ENCODE assay signal across 15 mouse cellular contexts in the genomic region with DNA sequence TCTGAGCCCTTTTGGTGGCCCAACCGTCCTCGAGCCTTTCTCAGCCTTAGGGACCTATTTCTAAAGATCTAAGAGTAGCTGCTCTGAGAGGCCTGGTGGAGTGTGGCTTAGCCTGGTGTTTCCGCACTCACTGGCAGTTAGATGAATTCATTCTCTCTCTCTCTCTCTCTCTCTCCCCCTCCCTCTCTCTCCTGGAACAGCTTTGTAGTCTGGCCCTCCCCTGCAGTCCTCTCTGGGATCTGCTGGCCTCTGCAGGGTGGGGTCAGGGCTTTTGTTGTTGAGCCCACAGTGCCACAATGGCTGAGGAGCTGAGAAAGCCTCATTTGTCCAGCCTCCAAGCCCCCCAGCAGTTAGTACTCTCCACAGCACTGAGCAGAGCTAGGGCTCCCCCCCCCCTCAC. TPM values are rescaled to one million over a fixed set of nuclear protein-coding genes. Genes with fewer than 3 reads are reported as not detected.
DNase-seq lines count a peak whose midpoint lies in the region; ATAC-seq and TF ChIP-seq lines count a peak whose summit lies in the region.
"Had no signal": no experiment of that assay in that cellular context is flagged by ENCODE, and none has a peak within 500 bp of the region (broad histone marks: within the 10 kb centered on the region; RNA-seq: fewer than 3 reads in every experiment).

No protein-coding gene starts in this region.

- peaks cover 34% of the 10 kb centered on the region for H3K27me3 ChIP-seq in hindbrain, embryonic 10.5 days (ENCODE audit: insufficient read depth, poor library complexity, severe bottlenecking)
- no peaks in the 10 kb centered on the region for H3K27me3 ChIP-seq in hindbrain, embryonic 16.5 days (replicated peaks; ENCODE audit: control insufficient read depth, insufficient read depth, low read length)
- no peaks in the 10 kb centered on the region for H3K27me3 ChIP-seq in spleen, adult 2 months (ENCODE audit: control insufficient read depth, insufficient read depth, low read length)

- H3K4me2 ChIP-seq in hindbrain, embryonic 16.5 days (ENCODE audit: low read length), result no peak overlapping the region
- H3K4me2 ChIP-seq: embryonic facial prominence, embryonic 12.5 days; limb, embryonic 13.5 days had no signal

- no peaks in the 10 kb centered on the region for H3K36me3 ChIP-seq in hindbrain, embryonic 10.5 days
- no peaks in the 10 kb centered on the region for H3K36me3 ChIP-seq in hindbrain, embryonic 16.5 days (ENCODE audit: control insufficient read depth, insufficient read depth, low read length)
- H3K36me3 ChIP-seq in spleen, adult 2 months (ENCODE audit: control insufficient read depth, insufficient read depth, low read length), result no peaks in the 10 kb centered on the region
- H3K36me3 ChIP-seq: embryonic facial prominence, embryonic 12.5 days; limb, embryonic 13.5 days had no signal

- ATAC-seq in hindbrain, embryonic 16.5 days, result no peak

- TF ChIP-seq POLR2A in spleen, adult 2 months (IDR thresholded peaks at IDR 0.05; ENCODE audit: low read depth, low read length), result no peak

- DNase-seq in hindbrain, embryonic 10.5 days (ENCODE audit: low spot score), result peak; percentile 42
- no peak for DNase-seq in spleen, adult 2 months (ENCODE audit: low read depth in 1 of 2, low spot score in 2 of 2)
- DNase-seq in spleen, postnatal 36 days (ENCODE audit: low spot score in 2 of 2), result no peak
- DNase-seq in embryo, embryonic 10.5 days (ENCODE audit: low spot score), result peak; percentile 59
- peak; percentile 50 for DNase-seq in thymus, postnatal 25 days
- DNase-seq in right cerebral cortex, postnatal 36 days (ENCODE audit: low spot score in 2 of 2), result no peak
- DNase-seq in lung, postnatal 36 days, result no peak
- DNase-seq: adrenal gland, postnatal 25 days; cerebellum, adult 2 months; gastrocnemius, postnatal 36 days; heart, postnatal 14 days had no signal

- no peaks in the 10 kb centered on the region for H3K9me3 ChIP-seq in hindbrain, embryonic 10.5 days
- no peaks in the 10 kb centered on the region for H3K9me3 ChIP-seq in hindbrain, embryonic 16.5 days (ENCODE audit: control insufficient read depth, low read length)
- H3K9me3 ChIP-seq: embryonic facial prominence, embryonic 12.5 days; limb, embryonic 13.5 days had no signal

- H3K9ac ChIP-seq in hindbrain, embryonic 16.5 days (ENCODE audit: low read depth, low read length), result no peak overlapping the region
- H3K9ac ChIP-seq: embryonic facial prominence, embryonic 12.5 days; limb, embryonic 13.5 days had no signal

- no peak overlapping the region for H3K4me3 ChIP-seq in hindbrain, embryonic 10.5 days
- no peak overlapping the region for H3K4me3 ChIP-seq in hindbrain, embryonic 16.5 days (ENCODE audit: low read length)
- H3K4me3 ChIP-seq in spleen, adult 2 months (ENCODE audit: extremely low read depth, insufficient read depth, insufficient read length), result peak overlapping the region; percentile 46
- H3K4me3 ChIP-seq: embryonic facial prominence, embryonic 12.5 days; limb, embryonic 13.5 days had no signal

- H3K4me1 ChIP-seq in hindbrain, embryonic 10.5 days (replicated peaks), result peaks cover 51% of the 10 kb centered on the region
- peaks cover 7% of the 10 kb centered on the region for H3K4me1 ChIP-seq in hindbrain, embryonic 16.5 days (ENCODE audit: control insufficient read depth, insufficient read depth, low read depth, low read length)
- peaks cover 42% of the 10 kb centered on the region for H3K4me1 ChIP-seq in spleen, adult 2 months (ENCODE audit: control insufficient read depth, insufficient read depth, insufficient read length)

- TF ChIP-seq CTCF in spleen, adult 2 months (IDR thresholded peaks at IDR 0.05; ENCODE audit: extremely low read depth, insufficient read depth, insufficient read length, insufficient replicate concordance), result no peak

- WGBS in hindbrain, embryonic 10.5 days, result 21% methylated on average over 3 of the region's 3 CpGs
- 14% methylated on average over 3 of the region's 3 CpGs for WGBS in hindbrain, embryonic 16.5 days
- 22% methylated on average over 3 of the region's 3 CpGs for WGBS in spleen, adult 2 months

- H3K27ac ChIP-seq in hindbrain, embryonic 10.5 days, result peak overlapping the region; percentile 83
- H3K27ac ChIP-seq in hindbrain, embryonic 16.5 days (ENCODE audit: low read depth, low read length), result no peak overlapping the region
- peak overlapping the region; percentile 97 for H3K27ac ChIP-seq in spleen, adult 2 months (ENCODE audit: insufficient read depth, low read length)
- H3K27ac ChIP-seq: embryonic facial prominence, embryonic 12.5 days; kidney, postnatal 0 days; limb, embryonic 13.5 days had no signal

RNA-seq across cellular contexts. Expression of a gene that starts 0.6 kb away (rescaled TPM):
- polyA plus RNA-seq in hindbrain, embryonic 10.5 days (2016; fragmentation: Nextera tagmentation; extraction: Ambion mirVana), result 40.8 and 42.3 TPM in 2 replicates
- 49.0 and 58.4 TPM in 2 replicates for polyA plus RNA-seq in hindbrain, embryonic 16.5 days (2015; fragmentation: Nextera tagmentation; extraction: Ambion mirVana)
- 233 and 265 TPM in 2 replicates for polyA plus RNA-seq in spleen, adult 2 months (2012; rRNA removed)

RNA-seq across cellular contexts. Expression of a gene that starts 30.6 kb away (rescaled TPM):
- not detected in 2 replicates for polyA plus RNA-seq in hindbrain, embryonic 10.5 days (2016; fragmentation: Nextera tagmentation; extraction: Ambion mirVana)
- polyA plus RNA-seq in hindbrain, embryonic 16.5 days (2015; fragmentation: Nextera tagmentation; extraction: Ambion mirVana), result not detected in 2 replicates
- polyA plus RNA-seq in spleen, adult 2 months (2012; rRNA removed), result not detected in 2 replicates
- polyA plus RNA-seq: cerebellum, adult 2 months; embryonic facial prominence, embryonic 12.5 days; kidney, postnatal 0 days; limb, embryonic 13.5 days had no signal

RNA-seq across cellular contexts. Expression of a gene that starts 32.3 kb away (rescaled TPM):
- polyA plus RNA-seq in hindbrain, embryonic 10.5 days (2016; fragmentation: Nextera tagmentation; extraction: Ambion mirVana), result not detected in 2 replicates
- not detected in 2 replicates for polyA plus RNA-seq in hindbrain, embryonic 16.5 days (2015; fragmentation: Nextera tagmentation; extraction: Ambion mirVana)
- polyA plus RNA-seq in spleen, adult 2 months (2012; rRNA removed), result 0.09 and 0.16 TPM in 2 replicates
- polyA plus RNA-seq: cerebellum, adult 2 months; embryonic facial prominence, embryonic 12.5 days; kidney, postnatal 0 days; limb, embryonic 13.5 days had no signal

RNA-seq across cellular contexts. Expression of a gene that starts 34.9 kb away (rescaled TPM):
- not detected in 2 replicates for polyA plus RNA-seq in hindbrain, embryonic 10.5 days (2016; fragmentation: Nextera tagmentation; extraction: Ambion mirVana)
- polyA plus RNA-seq in hindbrain, embryonic 16.5 days (2015; fragmentation: Nextera tagmentation; extraction: Ambion mirVana), result 0.13 and 0.26 TPM in 2 replicates
- polyA plus RNA-seq in spleen, adult 2 months (2012; rRNA removed), result 0.13 and 0.15 TPM in 2 replicates
- polyA plus RNA-seq: embryonic facial prominence, embryonic 12.5 days; limb, embryonic 13.5 days had no signal

RNA-seq across cellular contexts. Expression of a gene that starts 46.8 kb away (rescaled TPM):
- polyA plus RNA-seq in hindbrain, embryonic 10.5 days (2016; fragmentation: Nextera tagmentation; extraction: Ambion mirVana), result 0.88 and 2.8 TPM in 2 replicates
- 0.18 and 0.49 TPM in 2 replicates for polyA plus RNA-seq in hindbrain, embryonic 16.5 days (2015; fragmentation: Nextera tagmentation; extraction: Ambion mirVana)
- not detected in 2 replicates for polyA plus RNA-seq in spleen, adult 2 months (2012; rRNA removed)
- polyA plus RNA-seq: kidney, postnatal 0 days; limb, embryonic 13.5 days had no signal

Comparison
In these comparisons a context has a peak if more than half of its experiments do, and no peak if none do; other contexts are left out.
1. DNase-seq: peak in hindbrain, embryonic 10.5 days (single experiment), embryo, embryonic 10.5 days (single experiment) and thymus, postnatal 25 days (single experiment); none in spleen, adult 2 months (0 of 2), spleen, postnatal 36 days (0 of 2), right cerebral cortex, postnatal 36 days (0 of 2) and lung, postnatal 36 days (single experiment).